Mouse (Mus musculus) urinary bladder, postnatal 4 days (tissue): ENCODE results near the gene Dpy19l3.

Source experiments
- DNase-seq, 2 experiments: peaks; one replicate each; pipeline ENCODE4 v3.0.0; 2021 to 2022; ENCODE audit warnings: low spot score in 2 of 2

Dpy19l3 gene

DNA sequence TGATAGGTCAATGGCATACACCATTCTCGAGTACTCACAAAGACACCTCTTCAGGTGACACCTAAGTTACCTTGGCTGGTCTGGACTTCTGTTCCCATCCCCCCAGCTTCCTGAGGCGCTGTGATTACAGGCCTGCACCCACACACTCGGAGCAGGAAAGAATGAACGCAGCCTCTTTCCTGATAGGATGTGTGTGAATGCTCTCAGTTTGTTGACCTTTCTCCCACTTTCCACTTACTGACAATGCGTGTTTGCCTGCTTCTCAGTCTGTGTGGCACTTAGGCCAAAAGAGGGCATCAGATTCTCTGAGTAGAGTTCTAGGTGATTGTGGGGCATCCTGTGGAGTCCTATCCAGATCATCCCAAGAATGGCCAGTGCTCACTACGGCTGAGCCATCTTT lies 114.2 kb downstream of the Dpy19l3 start:
- DNase-seq: no peak

DNA sequence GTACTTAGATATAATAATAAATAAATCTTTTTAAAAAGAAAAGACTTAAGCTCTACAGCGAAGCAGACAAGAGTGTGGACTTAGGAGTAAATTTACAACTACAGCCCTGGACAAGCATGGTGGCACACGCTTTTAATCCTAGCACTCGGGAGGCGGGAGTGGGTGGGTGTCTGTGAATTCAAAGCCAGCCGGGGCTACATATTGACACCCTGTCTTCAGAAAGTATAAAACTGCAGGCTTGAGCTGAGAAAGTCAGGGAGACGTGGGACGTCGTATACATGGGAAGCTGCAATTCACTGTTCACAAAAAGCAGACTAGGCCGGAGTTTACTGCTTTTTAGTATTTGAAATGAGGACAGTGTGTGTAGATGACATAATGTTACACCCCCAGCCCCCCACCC lies 117.4 kb downstream of the Dpy19l3 start:
- no peak for DNase-seq

DNA sequence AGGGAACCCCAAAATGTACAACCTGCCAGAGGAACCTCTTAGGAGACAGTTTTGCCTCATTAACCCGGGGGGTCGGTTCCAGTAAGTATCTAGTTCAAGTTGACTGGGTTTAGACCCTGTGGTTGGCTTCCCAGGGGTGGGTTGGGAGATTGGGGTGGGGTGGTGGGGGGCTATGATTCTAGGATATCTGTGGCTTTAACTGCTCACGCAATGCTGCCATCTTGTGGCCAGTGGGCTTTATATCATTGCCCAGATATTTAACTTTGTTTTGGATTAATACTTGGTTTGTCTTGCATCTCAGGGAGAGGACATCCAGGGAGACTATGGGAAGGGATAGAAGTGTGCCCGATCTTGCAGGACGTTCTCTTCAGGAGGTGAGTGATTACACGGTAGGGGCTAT lies 118.0 kb downstream of the Dpy19l3 start:
- DNase-seq: no peak
